Mouse (Mus musculus): ENCODE data around the gene Hmga1. TPM values are rescaled to one million over a fixed set of nuclear protein-coding genes. Genes with fewer than 3 reads are reported as not detected.
A peak's percentile ranks its signal among the peaks of the same experiment; 100 is the strongest.

Hmga1 gene
- total RNA-seq, 1 experiment from 2014 or later = 17.4 TPM

- no peak for DNase-seq
These were observed 28.3 kb upstream of the Hmga1 start for GRCm38 (mm10) chr17:27528030-27528429.

- DNase-seq = peak; percentile 74
These were observed 27.5 kb upstream of the Hmga1 start for GRCm38 (mm10) chr17:27528767-27529166.

- no peak for DNase-seq
These were observed 24.2 kb upstream of the Hmga1 start for GRCm38 (mm10) chr17:27532095-27532494.

- DNase-seq = no peak
These were observed 22.9 kb upstream of the Hmga1 start for GRCm38 (mm10) chr17:27533354-27533753.

- DNase-seq = peak; percentile 93
These were observed 21.6 kb upstream of the Hmga1 start for GRCm38 (mm10) chr17:27534718-27535117.

- DNase-seq = no peak
These were observed 15.0 kb upstream of the Hmga1 start for GRCm38 (mm10) chr17:27541261-27541660.

- DNase-seq = no peak
These were observed 14.3 kb upstream of the Hmga1 start for GRCm38 (mm10) chr17:27541984-27542383.

GRCm38 (mm10) chr17:27544551-27544950, 11.7 kb upstream of the Hmga1 start:
- no peak for DNase-seq

GRCm38 (mm10) chr17:27545991-27546390, 10.3 kb upstream of the Hmga1 start:
- no peak for DNase-seq

- peak; percentile 49 for DNase-seq
These were observed 9.7 kb upstream of the Hmga1 start for GRCm38 (mm10) chr17:27546574-27547085.

GRCm38 (mm10) chr17:27547253-27547868, 8.9 kb upstream of the Hmga1 start:
- peak; percentile 90 for DNase-seq

GRCm38 (mm10) chr17:27549234-27549633, 7.1 kb upstream of the Hmga1 start:
- peak; percentile 59 for DNase-seq

- DNase-seq = no peak
These were observed 4.8 kb upstream of the Hmga1 start for GRCm38 (mm10) chr17:27551393-27551940.

- DNase-seq = no peak
These were observed 3.8 kb upstream of the Hmga1 start for GRCm38 (mm10) chr17:27552215-27553201.

- no peak for DNase-seq
These were observed 2.0 kb upstream of the Hmga1 start for GRCm38 (mm10) chr17:27554062-27554960.

- peak; percentile 67 for DNase-seq
These were observed 1.2 kb upstream of the Hmga1 start for GRCm38 (mm10) chr17:27555075-27555511.

GRCm38 (mm10) chr17:27555512-27556172, 655 bp upstream of the Hmga1 start:
- peak; percentile 87 for DNase-seq

- peak; percentile 67 for DNase-seq
These were observed 1.1 kb downstream of the Hmga1 start for GRCm38 (mm10) chr17:27557181-27557926.

GRCm38 (mm10) chr17:27557927-27558661, 1.8 kb downstream of the Hmga1 start:
- no peak for DNase-seq

GRCm38 (mm10) chr17:27558845-27559244, 2.5 kb downstream of the Hmga1 start:
- DNase-seq = no peak
